Mouse (Mus musculus) heart, embryonic 11.5 days (tissue): ENCODE data around the gene Gpr108. TPM values are rescaled to one million over a fixed set of nuclear protein-coding genes. Genes with fewer than 3 reads are reported as not detected.

Experiments used
- ATAC-seq: fragments of 200-750 bp; cut with Nextera tagmentation; replicated peaks from 2 replicates; pipeline ENCODE4 v1.8.0; 2017; ENCODE audit warnings: moderate library complexity; ENCODE audit not compliant: insufficient number of reproducible peaks, low FRiP score, low TSS enrichment
- H3K27ac ChIP-seq: fragments of 300-500 bp; sonication (generic); 2 replicates; pipeline ENCODE4 v1.5.1; 2014; ENCODE audit warnings: mild to moderate bottlenecking, low read depth, low read length
- H3K27me3 ChIP-seq: fragments of 300-500 bp; sonication (generic); 2 replicates; pipeline ENCODE4 v1.6.1; 2014; ENCODE audit warnings: mild to moderate bottlenecking, low read length, mixed read lengths; ENCODE audit not compliant: control insufficient read depth, insufficient read depth
- H3K36me3 ChIP-seq: fragments of 300-500 bp; sonication (generic); 2 replicates; pipeline ENCODE4 v1.6.1; 2014; ENCODE audit warnings: mild to moderate bottlenecking, low read length, moderate library complexity, mixed read lengths; ENCODE audit not compliant: control insufficient read depth, insufficient read depth
- H3K4me1 ChIP-seq: fragments of 300-500 bp; sonication (generic); 2 replicates; pipeline ENCODE4 v1.6.1; 2014; ENCODE audit warnings: low read length; ENCODE audit not compliant: control insufficient read depth, insufficient read depth
- H3K4me2 ChIP-seq: fragments of 300-500 bp; sonication (generic); 2 replicates; pipeline ENCODE4 v1.6.1; 2014; ENCODE audit warnings: mild to moderate bottlenecking, moderate library complexity
- H3K4me3 ChIP-seq: fragments of 300-500 bp; sonication (generic); 2 replicates; pipeline ENCODE4 v1.5.1; 2014; ENCODE audit warnings: low read depth, low read length
- H3K9ac ChIP-seq: fragments of 300-500 bp; sonication (generic); 2 replicates; pipeline ENCODE4 v1.6.1; 2014; ENCODE audit warnings: mild to moderate bottlenecking, low read depth, low read length, moderate library complexity
- H3K9me3 ChIP-seq: fragments of 300-500 bp; sonication (generic); replicated peaks from 2 replicates; pipeline ENCODE4 v1.6.1; 2016; ENCODE audit warnings: low read length; ENCODE audit not compliant: control insufficient read depth
- WGBS: fragments of 180-500 bp; shearing (Covaris S2); extraction: QIAGEN DNeasy Blood & Tissue Kit; methylation state at CpG from one replicate; pipeline ENCODE4 v1.1.7; 2014; ENCODE audit not compliant: insufficient replicate concordance; 5-methylcytosine and 5-hydroxymethylcytosine counted together
- polyA plus RNA-seq: library from polyadenylated mRNA; unstranded; fragments of >200 nt; fragmentation: Nextera tagmentation; extraction: Ambion mirVana; gene quantifications from 2 replicates; pipeline ENCODE4 v1.2.1, GENCODE M21; 2014

Gpr108 gene
- polyA plus RNA-seq, 1 experiment from 2014 or later, result 24.0 TPM

GRCm38 (mm10) chr17:57219167-57219883 is 28.9 kb downstream of the Gpr108 start:
- no peak for ATAC-seq
- peaks cover 8% of the 10 kb centered on the region; the same call in 1 of the 2 replicates for H3K27me3 ChIP-seq
- 31% methylated on average over 11 of the region's 11 CpGs for WGBS
- no peak overlapping the region for H3K27ac ChIP-seq
- no peaks in the 10 kb centered on the region for H3K9me3 ChIP-seq
- no peak overlapping the region for H3K4me3 ChIP-seq
- no peaks in the 10 kb centered on the region for H3K4me1 ChIP-seq
- no peak overlapping the region for H3K4me2 ChIP-seq
- H3K36me3 ChIP-seq, result no peaks in the 10 kb centered on the region
- no peak overlapping the region for H3K9ac ChIP-seq

GRCm38 (mm10) chr17:57218335-57218900 is 29.8 kb downstream of the Gpr108 start:
- Histone ChIP-seq H3K36me3 (no peaks in the 10 kb centered on the region), H3K4me1 (no peaks in the 10 kb centered on the region), H3K4me3 (no peak overlapping the region), H3K9me3 (no peaks in the 10 kb centered on the region), H3K27ac (no peak overlapping the region), H3K27me3 (0 out of 2 replicates have a peak, but pooled peaks cover 2% of the 10 kb centered on the region), H3K9ac (no peak overlapping the region), H3K4me2 (no peak overlapping the region)
- 66% methylated on average over 12 of the region's 12 CpGs for WGBS
- ATAC-seq, result no peak

GRCm38 (mm10) chr17:57214676-57215387 is 33.4 kb downstream of the Gpr108 start:
- H3K27me3 ChIP-seq, result 0 out of 2 replicates have a peak, but pooled peaks cover 2% of the 10 kb centered on the region
- H3K4me3 ChIP-seq, result no peak overlapping the region
- H3K9me3 ChIP-seq, result no peaks in the 10 kb centered on the region
- no peak for ATAC-seq
- no peak overlapping the region for H3K9ac ChIP-seq
- H3K27ac ChIP-seq, result no peak overlapping the region
- WGBS, result 36% methylated on average over 13 of the region's 13 CpGs
- H3K4me2 ChIP-seq, result no peak overlapping the region
- H3K4me1 ChIP-seq, result no peaks in the 10 kb centered on the region
- H3K36me3 ChIP-seq, result no peaks in the 10 kb centered on the region

- no peak overlapping the region for H3K9ac ChIP-seq
- no peak overlapping the region for H3K4me2 ChIP-seq
- no peaks in the 10 kb centered on the region for H3K36me3 ChIP-seq
- no peak for ATAC-seq
- no peak overlapping the region for H3K27ac ChIP-seq
- H3K4me1 ChIP-seq, result no peaks in the 10 kb centered on the region
- 57% methylated on average over 9 of the region's 9 CpGs for WGBS
- H3K27me3 ChIP-seq, result 0 out of 2 replicates have a peak, but pooled peaks cover 2% of the 10 kb centered on the region
- no peak overlapping the region for H3K4me3 ChIP-seq
- H3K9me3 ChIP-seq, result no peaks in the 10 kb centered on the region
These were observed 36.7 kb downstream of the Gpr108 start for GRCm38 (mm10) chr17:57211501-57211900.

- Histone ChIP-seq H3K27ac (no peak overlapping the region), H3K27me3 (no peaks in the 10 kb centered on the region), H3K9ac (no peak overlapping the region), H3K4me3 (no peak overlapping the region), H3K4me1 (no peaks in the 10 kb centered on the region), H3K36me3 (no peaks in the 10 kb centered on the region), H3K9me3 (no peaks in the 10 kb centered on the region), H3K4me2 (no peak overlapping the region)
- WGBS, result 66% methylated on average over 4 of the region's 4 CpGs
- no peak for ATAC-seq
These were observed 38.9 kb downstream of the Gpr108 start for GRCm38 (mm10) chr17:57209330-57209729.

- Histone ChIP-seq H3K4me2 (no peak overlapping the region), H3K9ac (no peak overlapping the region), H3K4me1 (no peaks in the 10 kb centered on the region), H3K36me3 (no peaks in the 10 kb centered on the region), H3K9me3 (no peaks in the 10 kb centered on the region), H3K27me3 (no peaks in the 10 kb centered on the region), H3K27ac (no peak overlapping the region), H3K4me3 (no peak overlapping the region)
- ATAC-seq, result no peak
- 78% methylated on average over 3 of the region's 3 CpGs for WGBS
These were observed 40.3 kb downstream of the Gpr108 start for GRCm38 (mm10) chr17:57207938-57208337.

- Histone ChIP-seq H3K4me2 (no peak overlapping the region), H3K4me3 (no peak overlapping the region), H3K27me3 (no peaks in the 10 kb centered on the region), H3K4me1 (no peaks in the 10 kb centered on the region), H3K9ac (no peak overlapping the region), H3K27ac (no peak overlapping the region), H3K9me3 (no peaks in the 10 kb centered on the region), H3K36me3 (no peaks in the 10 kb centered on the region)
- ATAC-seq, result no peak
- 72% methylated on average over 10 of the region's 10 CpGs for WGBS
These were observed 46.2 kb downstream of the Gpr108 start for GRCm38 (mm10) chr17:57201841-57202724.

GRCm38 (mm10) chr17:57198252-57198651 is 50.0 kb downstream of the Gpr108 start:
- Histone ChIP-seq H3K4me3 (no peak overlapping the region), H3K27ac (no peak overlapping the region), H3K36me3 (no peaks in the 10 kb centered on the region), H3K27me3 (no peaks in the 10 kb centered on the region), H3K9me3 (no peaks in the 10 kb centered on the region), H3K4me1 (no peaks in the 10 kb centered on the region), H3K4me2 (no peak overlapping the region), H3K9ac (no peak overlapping the region)
- WGBS, result 61% methylated on average over 3 of the region's 3 CpGs
- no peak for ATAC-seq
